Mouse (Mus musculus): Measurements from ENCODE around the gene Sppl3.
"Not testable (repeated sequence)": the region's sequence is repeated elsewhere in the genome, so short reads cannot be mapped to it uniquely, and the experiment has no call there.

Sppl3 gene

DNA sequence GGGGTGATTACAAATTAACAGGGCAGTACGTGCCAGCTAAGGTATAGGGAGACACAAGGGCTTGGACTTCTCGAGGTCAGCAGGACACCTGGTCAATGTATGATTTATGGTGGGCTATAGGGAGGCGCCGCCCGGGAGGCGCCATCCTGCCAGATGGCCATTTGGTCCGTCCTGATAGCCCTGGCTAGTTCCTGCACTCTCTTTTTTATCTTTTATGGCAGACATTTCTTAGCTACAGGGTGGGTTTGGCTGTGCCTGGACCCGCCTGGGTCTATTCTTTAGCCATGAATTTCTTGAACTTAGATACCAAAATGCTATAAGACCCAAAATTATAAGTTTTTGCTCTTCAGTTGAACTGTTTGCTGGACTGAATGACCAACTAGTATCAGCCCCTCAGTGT lies 62.4 kb downstream of the Sppl3 start:
- DNase-seq (ENCODE audit: low read depth), result not testable (repeated sequence)

DNA sequence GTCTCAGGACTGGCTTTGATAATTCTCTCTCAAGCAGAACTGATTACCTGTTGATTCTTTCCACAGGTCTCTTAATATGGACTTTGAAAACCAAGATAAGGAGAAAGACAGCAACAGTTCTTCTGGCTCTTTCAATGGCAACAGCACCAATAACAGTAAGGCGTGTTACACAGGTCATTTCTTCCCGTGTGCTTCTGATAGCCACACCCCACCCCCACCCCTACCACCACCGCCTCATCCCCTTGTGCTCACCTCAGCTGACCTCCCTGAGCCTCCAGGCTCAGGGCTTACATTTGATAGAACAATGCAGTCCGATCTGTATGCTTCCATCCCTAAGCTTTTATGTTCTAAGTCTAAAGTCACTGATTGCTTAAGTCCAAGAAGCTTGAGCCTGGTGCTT lies 63.8 kb downstream of the Sppl3 start:
- DNase-seq (ENCODE audit: low read depth), result no peak

DNA sequence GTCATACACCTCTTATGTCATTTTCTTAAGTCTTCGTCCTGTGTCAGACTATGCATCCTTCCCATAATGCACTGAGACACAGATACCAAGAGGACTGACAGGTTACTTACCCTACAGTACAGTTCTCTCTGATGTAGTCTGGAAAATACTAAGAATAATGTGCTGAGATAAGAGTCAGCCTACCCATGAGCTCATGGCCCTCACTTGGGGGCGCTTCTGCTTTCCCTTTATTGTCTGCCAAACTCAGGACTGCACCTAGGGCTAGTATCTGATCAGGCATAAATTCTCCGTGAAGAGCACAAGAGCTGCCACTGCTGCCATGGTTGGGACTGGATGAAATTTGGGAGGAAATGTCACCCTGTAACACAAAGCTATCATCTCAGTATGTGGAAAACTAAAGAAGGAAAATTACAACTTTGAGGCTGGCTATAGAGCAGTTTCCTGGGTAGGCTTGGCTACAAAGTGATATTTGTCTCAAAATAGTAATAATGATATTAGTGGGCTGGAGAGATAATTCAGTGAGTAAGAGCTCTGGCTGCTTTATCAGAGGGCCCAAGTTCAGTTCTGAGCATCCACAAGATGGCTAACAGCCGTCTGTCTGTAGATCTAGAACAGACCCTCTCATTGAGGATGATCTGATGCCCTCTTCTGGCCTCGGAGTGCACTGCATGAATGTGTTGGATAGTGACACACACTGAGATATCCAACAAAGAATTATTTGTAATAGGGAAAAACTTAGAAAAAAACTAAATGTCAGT lies 65.4 kb downstream of the Sppl3 start:
- peak; percentile 75 for DNase-seq (ENCODE audit: low read depth)

DNA sequence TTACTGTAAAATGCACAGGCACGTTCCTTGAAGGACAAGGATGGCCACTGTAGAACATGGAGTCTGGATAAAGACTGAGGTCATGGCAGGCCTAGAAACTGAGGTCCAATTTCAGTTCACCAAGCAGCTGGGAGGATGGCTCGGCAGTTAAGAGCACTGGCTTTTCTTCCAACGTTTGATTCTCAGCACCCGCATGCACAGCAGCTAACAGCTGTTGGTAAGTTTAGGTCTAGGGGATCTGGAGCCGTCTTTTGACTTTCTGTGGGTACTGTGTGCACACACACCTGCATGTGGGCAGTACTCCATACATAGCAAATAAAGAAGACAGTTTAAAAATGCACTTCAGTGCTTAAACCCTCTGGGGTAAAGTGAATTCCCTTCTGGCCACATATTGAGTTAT lies 70.7 kb downstream of the Sppl3 start:
- DNase-seq (ENCODE audit: low read depth), result no peak

DNA sequence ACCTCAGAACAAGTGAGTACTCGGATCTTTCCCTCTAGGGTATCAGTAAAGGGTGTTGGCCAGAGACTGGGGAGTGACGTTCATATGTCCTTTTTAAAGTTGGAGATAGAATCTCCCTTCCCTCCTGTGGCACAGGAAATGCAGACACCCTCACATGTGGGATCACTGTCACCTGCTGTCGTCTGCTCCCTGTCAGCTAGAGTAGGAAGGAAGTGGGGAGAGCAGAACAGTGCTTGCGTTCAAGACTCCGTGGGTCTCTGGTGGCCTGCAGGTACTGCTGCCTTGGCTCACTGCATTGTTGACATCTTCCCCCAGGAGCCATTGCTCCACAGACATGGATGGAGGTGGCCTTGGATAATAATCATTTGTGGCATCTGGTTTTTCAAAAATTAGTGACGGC lies 72.6 kb downstream of the Sppl3 start:
- no peak for DNase-seq (ENCODE audit: low read depth)

DNA sequence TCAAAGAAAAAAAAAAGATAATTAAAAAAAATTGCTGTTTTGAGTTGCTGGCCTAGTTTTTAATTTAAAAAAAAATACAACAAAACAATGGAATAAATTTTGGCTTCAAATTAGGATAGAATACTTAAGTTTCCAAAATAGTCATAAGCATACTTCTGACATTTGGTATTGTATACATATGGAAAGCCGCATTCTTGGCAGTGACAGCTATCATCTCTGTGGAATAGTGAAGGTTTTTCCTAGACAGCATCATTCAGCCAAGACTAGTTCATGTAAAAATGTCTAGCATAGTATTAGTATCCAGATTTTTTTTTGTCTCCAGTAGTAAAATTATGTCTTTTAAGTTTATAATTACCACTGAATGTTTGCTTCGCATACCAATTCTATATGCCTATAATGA lies 74.7 kb downstream of the Sppl3 start:
- no peak for DNase-seq (ENCODE audit: low read depth)

DNA sequence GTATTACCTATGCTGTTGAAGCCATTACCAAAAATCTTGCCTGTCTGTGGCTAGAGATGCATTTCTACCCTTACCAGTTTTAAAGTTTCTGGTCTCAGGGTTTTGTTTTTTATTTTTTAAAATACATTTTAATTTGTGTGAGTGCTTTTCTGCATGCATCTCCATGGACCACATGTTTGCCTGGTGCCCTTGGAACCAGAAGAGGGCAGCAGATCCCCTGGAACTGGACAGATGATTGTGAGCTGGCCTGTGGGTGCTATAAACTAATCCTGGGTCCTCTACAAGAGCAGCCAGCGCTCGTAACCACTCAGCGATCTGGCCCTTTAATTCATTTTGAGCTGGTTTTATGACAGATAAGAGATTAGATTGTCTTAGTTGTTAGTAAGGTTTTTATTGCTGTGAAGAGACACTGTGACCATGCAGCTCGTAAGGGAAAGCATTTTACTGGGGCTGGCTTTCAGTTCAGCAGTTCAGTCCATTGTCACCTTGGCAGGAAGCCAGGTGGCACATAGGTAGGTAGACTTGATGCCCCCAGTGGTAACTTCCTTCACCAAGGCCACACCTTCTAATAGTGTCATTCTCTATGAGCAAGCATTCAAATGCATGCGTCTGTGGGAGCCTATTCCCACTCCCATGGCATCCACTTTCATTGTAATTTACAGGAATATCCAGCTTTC lies 78.8 kb downstream of the Sppl3 start:
- DNase-seq (ENCODE audit: low read depth), result no peak

DNA sequence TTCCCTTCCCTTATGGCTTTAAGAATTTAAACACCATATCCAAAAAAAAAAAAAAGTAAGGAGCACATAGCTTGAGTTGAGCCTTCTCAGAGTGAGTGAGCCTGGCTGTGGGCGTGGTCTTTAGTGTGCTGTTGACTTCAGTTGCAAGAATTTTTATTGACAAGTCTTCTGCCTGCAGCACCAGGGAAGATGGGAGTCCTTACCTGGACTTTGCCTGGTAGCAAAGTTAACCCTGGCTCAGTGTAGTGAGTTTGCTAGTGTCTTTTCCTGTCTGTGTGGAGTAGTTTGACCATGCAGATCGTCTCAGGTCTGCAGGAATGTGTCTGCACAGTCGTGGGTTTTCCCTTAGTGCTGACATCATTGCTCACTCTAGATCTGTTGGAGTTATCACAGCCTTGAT lies 80.1 kb downstream of the Sppl3 start:
- no peak for DNase-seq (ENCODE audit: low read depth)

DNA sequence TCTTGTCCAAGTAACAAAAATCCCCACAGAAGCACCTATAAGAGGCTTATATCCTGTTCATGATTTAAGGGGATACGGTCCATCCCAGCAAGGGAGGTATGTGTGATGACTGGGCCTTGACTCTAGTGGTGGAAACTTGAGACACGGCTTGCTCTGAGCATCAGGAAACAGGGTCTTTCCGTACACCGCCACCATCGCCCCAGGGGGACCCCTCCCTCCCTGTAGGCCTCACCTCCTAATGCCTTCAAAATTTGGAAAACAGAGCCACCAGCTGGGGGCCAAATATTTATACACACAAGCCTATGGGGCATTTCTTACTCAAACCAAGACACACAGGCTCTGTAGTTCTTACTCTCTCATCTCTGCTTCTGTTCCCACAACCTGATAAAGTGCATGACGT lies 80.8 kb downstream of the Sppl3 start:
- no peak for DNase-seq (ENCODE audit: low read depth)

DNA sequence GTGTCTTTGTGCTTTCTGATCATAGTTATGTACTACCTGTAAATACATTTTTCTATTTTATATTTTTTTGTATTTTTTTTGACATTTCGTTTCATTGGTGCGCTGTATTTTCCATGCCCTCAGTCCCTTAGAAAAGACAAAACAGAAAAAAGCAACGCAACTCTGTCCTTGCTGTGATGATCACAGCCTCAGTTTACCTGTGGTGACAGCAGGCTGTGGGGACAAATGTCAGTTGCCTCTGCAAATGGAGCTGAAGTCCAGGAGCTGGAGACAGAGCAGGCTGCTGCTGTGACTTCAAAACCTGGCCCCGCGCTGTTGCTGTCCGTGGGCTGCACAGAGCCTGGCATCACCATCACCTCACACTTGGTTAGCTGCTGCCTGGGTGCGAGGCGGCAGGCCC lies 87.3 kb downstream of the Sppl3 start, which contains the start of gene Gm10401:
Gene Gm10401 (minus strand): TSS at position 101 of the 400 bp plus-strand sequence.
- no peak for DNase-seq (ENCODE audit: low read depth)

DNA sequence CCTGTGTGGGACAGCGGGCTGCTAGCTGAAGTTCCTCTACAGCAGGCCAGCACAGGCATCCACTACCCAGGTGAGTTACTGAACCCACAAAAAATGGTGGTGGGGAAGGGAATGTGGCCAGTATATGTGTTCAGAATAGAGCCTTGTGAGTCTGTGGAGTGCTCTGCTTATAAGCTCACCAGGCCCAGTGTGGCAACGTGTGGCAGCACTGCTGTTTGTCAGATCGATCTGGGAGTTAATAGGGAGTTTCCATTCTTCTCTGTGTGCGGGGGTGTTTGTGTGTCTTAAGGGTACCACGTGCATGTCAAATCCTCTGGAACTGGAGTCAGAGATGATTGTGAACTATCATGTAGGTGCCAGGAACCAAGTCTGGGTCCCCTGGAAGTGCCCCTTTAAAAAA lies 88.6 kb downstream of the Sppl3 start:
- no peak for DNase-seq (ENCODE audit: low read depth)

DNA sequence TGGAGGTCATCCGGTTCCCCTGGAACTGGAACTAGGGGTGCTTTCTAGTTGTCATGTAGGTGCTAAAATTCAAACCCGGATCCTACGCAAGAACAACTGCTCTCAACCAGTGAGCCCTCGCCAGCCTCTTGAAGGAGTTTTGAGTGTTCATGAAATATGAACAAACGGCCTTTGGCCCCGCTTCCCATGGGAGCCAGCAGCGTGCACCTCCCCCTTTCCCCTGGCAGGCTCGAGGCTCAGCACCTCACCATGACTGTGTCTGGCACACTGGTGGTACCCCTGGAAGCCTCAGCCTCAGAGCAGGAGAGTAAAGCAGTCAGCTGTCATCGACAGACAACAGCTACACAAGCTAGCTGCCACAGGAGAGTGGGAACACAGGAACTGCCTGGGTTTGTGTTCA lies 89.1 kb downstream of the Sppl3 start:
- DNase-seq (ENCODE audit: low read depth), result no peak

DNA sequence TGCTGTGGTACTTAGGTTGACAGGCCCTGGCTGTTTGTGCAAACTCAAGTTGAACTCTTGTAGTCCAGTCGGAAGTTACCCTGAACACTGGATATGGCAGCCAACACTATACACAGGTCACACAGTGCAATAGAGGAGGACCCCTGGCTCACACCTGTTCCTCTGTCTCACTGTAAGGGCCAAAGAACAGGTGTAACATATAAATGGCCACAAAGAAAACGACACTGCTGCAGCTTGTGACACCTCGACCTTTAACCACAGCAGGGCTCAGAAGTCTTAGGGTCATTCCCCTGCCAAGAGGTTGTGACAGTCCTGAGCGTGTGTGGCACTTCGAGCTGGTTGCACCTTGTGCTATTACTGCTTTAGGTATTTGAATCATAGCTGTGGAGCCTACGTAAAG lies 89.5 kb downstream of the Sppl3 start:
- no peak for DNase-seq (ENCODE audit: low read depth)

DNA sequence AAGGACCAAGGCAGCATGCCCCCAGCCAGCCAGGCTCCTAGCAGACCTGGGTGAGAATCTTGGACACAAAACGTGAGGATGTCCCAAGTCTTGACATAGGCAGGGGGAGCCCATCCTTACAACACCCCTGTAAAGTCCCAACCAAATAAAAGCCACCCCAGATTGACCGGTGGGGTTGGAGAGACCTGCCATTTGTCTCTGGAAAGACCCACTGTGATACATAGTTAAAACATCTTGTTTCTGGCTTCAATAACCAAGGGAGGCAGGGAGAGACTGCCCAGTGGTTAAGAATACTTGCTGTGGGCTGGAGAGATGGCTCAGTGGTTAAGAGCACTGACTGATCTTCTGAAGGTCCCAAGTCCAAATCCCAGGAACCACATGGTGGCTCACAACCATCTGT lies 91.3 kb downstream of the Sppl3 start:
- no peak for DNase-seq (ENCODE audit: low read depth)

DNA sequence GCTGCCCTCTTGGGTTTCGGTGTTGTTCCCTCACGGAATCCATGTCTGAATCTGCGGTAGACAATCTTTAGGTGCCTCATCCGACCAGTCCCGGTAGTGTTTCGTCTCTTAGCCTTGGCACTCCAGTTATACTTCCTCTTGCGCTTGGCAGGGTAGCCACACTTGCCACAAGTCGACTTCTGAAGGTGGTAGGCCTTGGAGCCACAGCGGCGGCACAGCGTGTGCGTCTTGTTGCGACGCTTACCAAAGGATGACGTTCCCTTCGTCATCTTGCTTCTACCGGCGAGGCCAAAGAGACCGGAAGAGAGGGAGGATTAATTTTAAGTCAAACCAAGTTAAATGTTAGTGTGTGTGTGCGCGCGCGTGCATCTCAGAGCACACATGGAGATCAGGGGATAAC lies 92.3 kb downstream of the Sppl3 start:
- DNase-seq (ENCODE audit: low read depth), result not testable (repeated sequence)

DNA sequence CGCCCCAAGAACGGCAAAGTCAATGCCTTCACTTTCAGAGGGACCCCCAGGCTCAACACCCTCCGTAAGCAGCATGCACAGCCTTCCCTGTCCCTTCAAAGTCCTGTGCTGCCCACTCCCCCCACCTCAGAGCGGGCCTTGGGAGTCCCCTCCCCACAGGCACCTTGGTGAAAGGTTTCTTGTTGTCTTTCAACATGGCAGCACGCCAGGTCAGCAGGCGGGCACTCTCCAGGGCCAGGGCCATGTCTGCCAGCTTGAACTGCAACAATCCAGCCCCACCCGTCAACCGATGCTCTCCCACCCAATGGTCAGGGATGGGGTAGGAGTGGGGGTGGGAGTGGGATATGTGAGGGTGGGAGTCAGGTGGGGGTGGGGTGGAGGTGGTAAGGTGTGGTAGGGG lies 100.2 kb downstream of the Sppl3 start:
- no peak for DNase-seq (ENCODE audit: low read depth)

DNA sequence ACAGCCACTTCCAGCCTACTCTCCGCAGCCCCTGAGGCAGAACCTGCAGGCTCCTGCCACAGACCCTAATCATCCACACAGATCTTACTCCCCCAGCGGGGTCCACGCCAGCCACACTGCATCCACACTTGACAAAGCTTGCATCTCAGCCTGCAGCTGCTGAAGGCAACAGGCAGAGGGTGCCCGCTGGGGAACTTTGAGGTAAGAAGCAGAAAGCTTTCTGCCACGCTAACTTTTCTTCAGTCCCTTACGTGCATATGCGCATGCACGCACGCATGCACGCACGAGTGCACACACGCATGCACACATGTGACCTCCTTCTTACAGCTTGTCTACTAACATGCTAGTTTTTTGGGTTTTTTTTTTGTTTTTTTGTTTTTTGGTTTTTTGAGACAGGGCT lies 102.3 kb downstream of the Sppl3 start:
- DNase-seq (ENCODE audit: low read depth), result no peak

DNA sequence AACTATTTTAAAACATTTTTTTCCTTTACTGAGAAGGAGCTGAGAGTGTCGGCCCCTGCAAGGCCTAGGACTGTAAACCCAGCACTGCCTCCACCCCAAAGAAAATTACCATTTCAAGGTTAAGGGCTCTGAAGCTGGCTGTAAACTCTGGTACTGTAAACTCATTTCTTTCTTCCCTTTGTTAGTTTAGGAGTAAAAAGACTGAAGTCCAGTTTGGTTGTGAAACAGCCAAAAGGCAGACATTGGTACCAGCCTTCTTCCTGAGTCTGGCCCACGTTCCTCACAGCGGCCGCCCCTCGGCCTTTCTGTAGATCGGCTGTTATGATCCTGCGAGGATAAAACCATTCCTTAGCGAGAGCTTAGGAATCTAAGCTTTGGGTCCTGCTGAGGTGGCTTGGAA lies 103.6 kb downstream of the Sppl3 start:
- no peak for DNase-seq (ENCODE audit: low read depth)

DNA sequence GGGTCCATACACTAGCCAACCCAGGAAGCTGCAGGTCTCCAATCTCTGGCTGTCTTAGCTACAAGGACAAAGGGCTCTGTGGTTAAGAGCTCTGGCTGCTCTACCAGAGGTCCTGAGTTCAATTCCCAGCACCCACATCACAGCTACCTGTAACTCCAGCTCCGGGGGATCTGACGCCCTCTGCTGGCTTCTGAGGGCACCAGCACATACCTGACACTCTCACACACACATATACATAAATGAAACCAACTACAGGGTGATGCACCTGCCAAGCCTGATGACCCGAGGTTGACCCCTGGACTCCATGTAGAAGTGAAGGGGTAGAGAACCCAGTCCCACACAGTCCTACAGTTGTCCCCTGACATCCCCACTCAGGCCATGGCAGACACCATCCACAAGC lies 105.5 kb downstream of the Sppl3 start:
- DNase-seq (ENCODE audit: low read depth), result no peak

DNA sequence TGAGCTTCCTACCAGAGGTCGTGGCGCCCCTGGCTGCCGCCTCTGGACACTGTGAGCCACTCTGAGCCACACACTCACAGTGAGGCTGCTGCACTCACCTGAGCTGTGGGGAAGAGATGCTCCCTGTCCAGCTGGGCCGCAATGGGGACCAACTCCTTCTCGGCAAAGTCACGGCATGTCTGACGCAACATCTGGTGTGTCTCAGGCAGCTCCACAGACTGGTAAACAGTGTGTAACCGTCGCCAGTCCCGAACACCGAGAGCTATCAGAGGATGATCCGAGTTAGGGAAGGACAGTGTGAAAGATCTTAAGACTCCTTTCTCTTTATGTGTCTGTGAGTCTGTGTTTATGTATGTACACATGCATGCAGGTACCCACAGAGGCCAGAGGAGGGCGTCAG lies 106.5 kb downstream of the Sppl3 start:
- DNase-seq (ENCODE audit: low read depth), result no peak

DNA sequence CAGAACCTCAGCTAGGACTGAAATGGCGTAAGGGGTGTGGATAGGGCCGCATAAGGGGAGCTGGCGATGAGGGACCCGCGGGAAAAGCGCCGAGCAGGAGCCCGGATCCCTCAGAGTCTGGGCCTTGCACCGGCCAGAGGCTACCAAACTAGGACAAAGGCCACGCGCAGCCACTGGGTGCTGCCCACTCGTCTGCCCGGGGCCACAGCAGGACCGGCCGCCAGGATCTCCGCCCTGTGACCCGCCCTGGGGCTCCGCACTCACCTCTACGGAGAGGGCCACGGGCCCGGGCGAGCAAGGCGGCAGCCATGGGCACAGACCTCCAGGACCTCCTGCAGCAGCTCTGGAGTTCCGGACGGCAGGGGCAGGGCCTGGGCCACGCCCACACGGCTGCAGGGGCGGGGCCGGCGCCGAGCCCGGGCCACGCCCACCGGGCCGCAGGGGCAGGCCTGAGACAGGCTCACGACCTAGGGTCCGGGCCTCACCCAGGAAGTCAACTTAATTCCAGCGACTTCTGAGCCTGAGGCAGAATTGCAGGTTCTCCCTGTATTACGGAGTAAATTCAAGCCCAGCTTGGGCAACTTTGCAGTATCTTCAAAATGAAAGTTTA lies 108.1 kb downstream of the Sppl3 start, which contains the start of gene Acads:
Gene Acads (minus strand): TSS at position 386 of the 610 bp plus-strand sequence.
- DNase-seq (ENCODE audit: low read depth), result peak; percentile 81

DNA sequence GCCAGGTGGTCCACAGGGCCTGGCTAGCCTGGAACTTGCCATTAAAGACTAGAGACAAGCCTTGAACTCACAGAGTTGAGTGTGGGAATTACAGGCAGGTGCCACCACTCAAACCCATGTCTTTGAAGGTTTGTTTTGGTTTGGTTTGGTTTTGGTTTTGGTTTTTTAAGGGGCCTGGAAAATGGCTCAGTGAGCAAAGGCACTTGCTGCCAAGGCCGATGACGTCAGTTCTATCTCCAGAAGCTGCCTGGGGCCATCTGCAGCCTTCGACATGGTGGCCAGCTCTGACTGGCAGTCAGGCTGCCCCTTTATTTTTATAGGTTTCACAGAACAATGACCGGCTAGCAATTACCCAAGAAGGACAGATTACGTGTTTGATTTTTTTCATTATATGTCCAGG lies 110.0 kb downstream of the Sppl3 start:
- no peak for DNase-seq (ENCODE audit: low read depth)

DNA sequence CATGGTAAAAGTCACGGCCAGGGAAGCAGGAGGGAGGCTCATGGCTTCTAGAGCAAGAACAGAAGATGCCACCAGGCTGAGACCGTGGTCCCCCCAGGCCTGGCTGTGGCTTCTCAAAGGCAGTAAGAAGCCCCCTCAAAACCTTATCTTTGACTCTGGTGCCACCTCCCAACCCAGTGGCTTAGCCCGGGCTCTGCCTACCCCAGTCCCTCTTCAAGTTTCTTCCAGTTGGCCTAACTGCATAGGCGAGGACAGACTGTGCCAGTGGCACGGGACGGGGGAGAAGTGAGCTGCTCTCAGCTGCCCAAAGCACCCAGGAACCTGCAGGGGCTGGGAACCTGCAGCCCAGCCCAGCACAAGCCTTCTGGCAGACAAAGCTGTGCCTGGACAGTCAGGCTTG lies 113.8 kb downstream of the Sppl3 start:
- no peak for DNase-seq (ENCODE audit: low read depth)
